Mouse (Mus musculus): Measurements from ENCODE around the gene Robo2.

GRCm38 (mm10) chr16:74061479-74061878 is 350.1 kb downstream of the Robo2 start:
- TF ChIP-seq GATA1 (IDR thresholded peaks at IDR 0.05; ENCODE audit: borderline replicate concordance, low read length) (no peak), FLI1 (IDR thresholded peaks at IDR 0.05; ENCODE audit: low read length) (no peak)

All from megakaryocyte, embryonic 14.5 days (primary cell).